Mouse (Mus musculus) left cerebral cortex, adult 9 months (tissue): ENCODE measurements at regions not wholly inside any gene's neighbourhood (a gene's known extent, or its start where the extent isn't known, plus 50 kb on each side); places are given as distances from the start of the nearest gene placed in this dataset.
A peak's percentile ranks its signal among the peaks of the same experiment; 100 is the strongest.

ENCODE experiments used
- DNase-seq, 2 experiments: peaks; one replicate each; pipeline ENCODE4 v3.0.0; 2022; ENCODE audit warnings: low spot score in 2 of 2

GRCm38 (mm10) chr8:127979180-127980030 lies 379.0 kb upstream of the Nrp1 start:
- DNase-seq: no peak

- DNase-seq: no peak
Observed at GRCm38 (mm10) chr8:127982165-127982564, 376.2 kb upstream of the Nrp1 start.

- DNase-seq: no peak
Observed at GRCm38 (mm10) chr8:127985616-127986015, 372.8 kb upstream of the Nrp1 start.

- DNase-seq: no peak
Observed at GRCm38 (mm10) chr8:127988887-127989286, 369.5 kb upstream of the Nrp1 start.

GRCm38 (mm10) chr8:127994898-127995297 lies 363.5 kb upstream of the Nrp1 start:
- no peak for DNase-seq

GRCm38 (mm10) chr8:127995490-127995889 lies 362.9 kb upstream of the Nrp1 start:
- no peak for DNase-seq

GRCm38 (mm10) chr8:128002386-128002785 lies 356.0 kb upstream of the Nrp1 start:
- no peak for DNase-seq

- DNase-seq: no peak
Observed at GRCm38 (mm10) chr8:128002806-128003205, 355.6 kb upstream of the Nrp1 start.

GRCm38 (mm10) chr8:128003385-128003784 lies 355.0 kb upstream of the Nrp1 start:
- no peak for DNase-seq

- peak in 1 of 2 experiments; percentile 15 for DNase-seq
Observed at GRCm38 (mm10) chr8:128003881-128004286, 354.5 kb upstream of the Nrp1 start.

- no peak for DNase-seq
Observed at GRCm38 (mm10) chr8:128009393-128010010, 348.9 kb upstream of the Nrp1 start.

GRCm38 (mm10) chr8:128017171-128017570 lies 341.2 kb upstream of the Nrp1 start:
- no peak for DNase-seq

- no peak for DNase-seq
Observed at GRCm38 (mm10) chr8:128023661-128024060, 334.7 kb upstream of the Nrp1 start.

- no peak for DNase-seq
Observed at GRCm38 (mm10) chr8:128024774-128025222, 333.6 kb upstream of the Nrp1 start.

- no peak for DNase-seq
Observed at GRCm38 (mm10) chr8:128025251-128025856, 333.1 kb upstream of the Nrp1 start.

- DNase-seq: no peak
Observed at GRCm38 (mm10) chr8:128026981-128027380, 331.4 kb upstream of the Nrp1 start.

GRCm38 (mm10) chr8:128030335-128031280 lies 327.8 kb upstream of the Nrp1 start:
- DNase-seq: peak; percentile 55 to 84

- DNase-seq: no peak
Observed at GRCm38 (mm10) chr8:128034127-128034526, 324.3 kb upstream of the Nrp1 start.

GRCm38 (mm10) chr8:128035672-128036071 lies 322.7 kb upstream of the Nrp1 start:
- peak; percentile 4 to 17 for DNase-seq

- no peak for DNase-seq
Observed at GRCm38 (mm10) chr8:128039341-128040064, 318.9 kb upstream of the Nrp1 start.

- DNase-seq: no peak
Observed at GRCm38 (mm10) chr8:128042877-128043276, 315.5 kb upstream of the Nrp1 start.
